Mouse (Mus musculus): ENCODE data around the gene Syndig1. TPM values are rescaled to one million over a fixed set of nuclear protein-coding genes. Genes with fewer than 3 reads are reported as not detected.

Syndig1 gene
- polyA plus RNA-seq, 1 experiment, result 0.12 TPM

- Histone ChIP-seq H3K4me3 (ENCODE audit: control insufficient read depth, low read depth, low read length) (no peak overlapping the region), H3K36me3 (ENCODE audit: control insufficient read depth, insufficient read depth, low read length) (no peaks in the 10 kb centered on the region), H3K27ac (ENCODE audit: control insufficient read depth, insufficient read depth, low read depth, low read length) (no peak overlapping the region), H3K27me3 (ENCODE audit: control insufficient read depth, insufficient read depth, low read length) (no peaks in the 10 kb centered on the region), H3K4me1 (ENCODE audit: control insufficient read depth, insufficient read depth, low read length) (no peaks in the 10 kb centered on the region)
- no peak for TF ChIP-seq POLR2A (IDR thresholded peaks at IDR 0.05; ENCODE audit: control insufficient read depth, low read depth, low read length)
- no peak for TF ChIP-seq CTCF (IDR thresholded peaks at IDR 0.05; ENCODE audit: control insufficient read depth, insufficient read depth, insufficient replicate concordance, low read depth, low read length)
Observed at GRCm38 (mm10) chr2:149839666-149840065, 10.7 kb downstream of the Syndig1 start.

- Histone ChIP-seq H3K27ac (ENCODE audit: control insufficient read depth, insufficient read depth, low read depth, low read length) (no peak overlapping the region), H3K36me3 (ENCODE audit: control insufficient read depth, insufficient read depth, low read length) (no peaks in the 10 kb centered on the region), H3K4me3 (ENCODE audit: control insufficient read depth, low read depth, low read length) (no peak overlapping the region), H3K4me1 (ENCODE audit: control insufficient read depth, insufficient read depth, low read length) (no peaks in the 10 kb centered on the region), H3K27me3 (ENCODE audit: control insufficient read depth, insufficient read depth, low read length) (no peaks in the 10 kb centered on the region)
- no peak for TF ChIP-seq CTCF (IDR thresholded peaks at IDR 0.05; ENCODE audit: control insufficient read depth, insufficient read depth, insufficient replicate concordance, low read depth, low read length)
- TF ChIP-seq POLR2A (IDR thresholded peaks at IDR 0.05; ENCODE audit: control insufficient read depth, low read depth, low read length), result no peak
Observed at GRCm38 (mm10) chr2:149844575-149844974, 15.6 kb downstream of the Syndig1 start.

DNA sequence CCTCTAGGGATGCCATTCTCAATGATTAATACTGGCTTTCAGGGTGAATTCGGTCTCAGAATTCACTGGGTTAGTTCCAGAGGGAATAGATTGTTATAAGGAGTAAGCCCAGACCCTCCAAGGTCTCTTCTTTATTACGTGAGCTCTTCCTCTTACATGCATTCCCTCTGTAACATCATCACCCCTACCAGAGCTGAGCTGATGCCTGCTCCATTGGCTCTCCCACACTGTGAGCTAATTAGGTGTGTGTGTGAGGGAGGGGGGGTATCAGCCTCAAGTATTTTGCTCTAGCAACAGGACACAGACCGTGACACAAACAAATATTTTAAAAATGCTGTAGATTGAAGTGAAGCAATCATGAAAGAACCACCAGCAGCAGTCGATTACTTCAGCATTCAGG, 19.8 kb downstream of the Syndig1 start:
- no peaks in the 10 kb centered on the region for H3K27me3 ChIP-seq (ENCODE audit: control insufficient read depth, insufficient read depth, low read length)
- no peaks in the 10 kb centered on the region for H3K4me1 ChIP-seq (ENCODE audit: control insufficient read depth, insufficient read depth, low read length)
- H3K36me3 ChIP-seq (ENCODE audit: control insufficient read depth, insufficient read depth, low read length), result no peaks in the 10 kb centered on the region
- no peak overlapping the region for H3K27ac ChIP-seq (ENCODE audit: control insufficient read depth, insufficient read depth, low read depth, low read length)
- TF ChIP-seq CTCF (IDR thresholded peaks at IDR 0.05; ENCODE audit: control insufficient read depth, insufficient read depth, insufficient replicate concordance, low read depth, low read length), result no peak
- no peak for TF ChIP-seq POLR2A (IDR thresholded peaks at IDR 0.05; ENCODE audit: control insufficient read depth, low read depth, low read length)
- H3K4me3 ChIP-seq (ENCODE audit: control insufficient read depth, low read depth, low read length), result no peak overlapping the region

- H3K36me3 ChIP-seq (ENCODE audit: control insufficient read depth, insufficient read depth, low read length), result no peaks in the 10 kb centered on the region
- no peak for TF ChIP-seq CTCF (IDR thresholded peaks at IDR 0.05; ENCODE audit: control insufficient read depth, insufficient read depth, insufficient replicate concordance, low read depth, low read length)
- no peak for TF ChIP-seq POLR2A (IDR thresholded peaks at IDR 0.05; ENCODE audit: control insufficient read depth, low read depth, low read length)
Observed at GRCm38 (mm10) chr2:149861002-149861401, 32.0 kb downstream of the Syndig1 start.

GRCm38 (mm10) chr2:149865914-149866435, 37.0 kb downstream of the Syndig1 start:
- Histone ChIP-seq H3K4me1 (ENCODE audit: control insufficient read depth, insufficient read depth, low read length) (no peaks in the 10 kb centered on the region), H3K4me3 (ENCODE audit: control insufficient read depth, low read depth, low read length) (no peak overlapping the region), H3K27me3 (ENCODE audit: control insufficient read depth, insufficient read depth, low read length) (no peaks in the 10 kb centered on the region), H3K36me3 (ENCODE audit: control insufficient read depth, insufficient read depth, low read length) (no peaks in the 10 kb centered on the region), H3K27ac (ENCODE audit: control insufficient read depth, insufficient read depth, low read depth, low read length) (no peak overlapping the region)
- TF ChIP-seq CTCF (IDR thresholded peaks at IDR 0.05; ENCODE audit: control insufficient read depth, insufficient read depth, insufficient replicate concordance, low read depth, low read length) (no peak), POLR2A (IDR thresholded peaks at IDR 0.05; ENCODE audit: control insufficient read depth, low read depth, low read length) (no peak)

More at GRCm38 (mm10) chr2:149861002-149861401, 32.0 kb downstream of the Syndig1 start:
- Histone ChIP-seq H3K27ac (ENCODE audit: control insufficient read depth, insufficient read depth, low read depth, low read length) (no peak overlapping the region), H3K4me1 (ENCODE audit: control insufficient read depth, insufficient read depth, low read length) (no peaks in the 10 kb centered on the region), H3K4me3 (ENCODE audit: control insufficient read depth, low read depth, low read length) (no peak overlapping the region), H3K27me3 (ENCODE audit: control insufficient read depth, insufficient read depth, low read length) (no peaks in the 10 kb centered on the region)

- Histone ChIP-seq H3K27ac (ENCODE audit: control insufficient read depth, insufficient read depth, low read depth, low read length) (no peak overlapping the region), H3K36me3 (ENCODE audit: control insufficient read depth, insufficient read depth, low read length) (no peaks in the 10 kb centered on the region), H3K4me1 (ENCODE audit: control insufficient read depth, insufficient read depth, low read length) (no peaks in the 10 kb centered on the region), H3K27me3 (ENCODE audit: control insufficient read depth, insufficient read depth, low read length) (no peaks in the 10 kb centered on the region), H3K4me3 (ENCODE audit: control insufficient read depth, low read depth, low read length) (no peak overlapping the region)
- TF ChIP-seq POLR2A (IDR thresholded peaks at IDR 0.05; ENCODE audit: control insufficient read depth, low read depth, low read length) (no peak), CTCF (IDR thresholded peaks at IDR 0.05; ENCODE audit: control insufficient read depth, insufficient read depth, insufficient replicate concordance, low read depth, low read length) (no peak)
Observed at GRCm38 (mm10) chr2:149870496-149870895, 41.5 kb downstream of the Syndig1 start.

DNA sequence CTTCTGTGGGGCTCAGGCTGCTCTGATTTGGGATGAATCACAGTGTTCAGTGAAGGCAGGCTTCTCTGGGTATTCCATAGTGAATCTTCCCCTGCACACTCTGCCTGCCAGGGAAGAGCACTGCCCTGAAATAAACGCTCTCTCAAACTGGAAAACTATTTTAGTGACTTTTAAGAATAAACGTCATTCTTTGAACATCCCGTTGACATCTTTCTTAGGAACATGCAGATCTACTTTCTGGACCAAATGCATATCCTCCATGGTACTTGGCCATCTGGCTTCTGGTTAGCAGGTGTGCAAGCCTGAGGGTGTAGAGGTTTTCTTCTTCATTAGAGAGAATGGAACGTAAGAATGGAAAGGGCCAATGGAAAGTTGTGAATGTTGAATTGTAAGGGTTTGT, 43.5 kb downstream of the Syndig1 start:
- Histone ChIP-seq H3K4me3 (ENCODE audit: control insufficient read depth, low read depth, low read length) (no peak overlapping the region), H3K36me3 (ENCODE audit: control insufficient read depth, insufficient read depth, low read length) (no peaks in the 10 kb centered on the region), H3K4me1 (ENCODE audit: control insufficient read depth, insufficient read depth, low read length) (no peaks in the 10 kb centered on the region), H3K27me3 (ENCODE audit: control insufficient read depth, insufficient read depth, low read length) (no peaks in the 10 kb centered on the region), H3K27ac (ENCODE audit: control insufficient read depth, insufficient read depth, low read depth, low read length) (no peak overlapping the region)
- TF ChIP-seq CTCF (IDR thresholded peaks at IDR 0.05; ENCODE audit: control insufficient read depth, insufficient read depth, insufficient replicate concordance, low read depth, low read length) (no peak), POLR2A (IDR thresholded peaks at IDR 0.05; ENCODE audit: control insufficient read depth, low read depth, low read length) (no peak)

GRCm38 (mm10) chr2:149873346-149873745, 44.3 kb downstream of the Syndig1 start:
- Histone ChIP-seq H3K27ac (ENCODE audit: control insufficient read depth, insufficient read depth, low read depth, low read length) (no peak overlapping the region), H3K27me3 (ENCODE audit: control insufficient read depth, insufficient read depth, low read length) (no peaks in the 10 kb centered on the region), H3K4me3 (ENCODE audit: control insufficient read depth, low read depth, low read length) (no peak overlapping the region), H3K36me3 (ENCODE audit: control insufficient read depth, insufficient read depth, low read length) (no peaks in the 10 kb centered on the region), H3K4me1 (ENCODE audit: control insufficient read depth, insufficient read depth, low read length) (no peaks in the 10 kb centered on the region)
- TF ChIP-seq CTCF (IDR thresholded peaks at IDR 0.05; ENCODE audit: control insufficient read depth, insufficient read depth, insufficient replicate concordance, low read depth, low read length), result no peak
- no peak for TF ChIP-seq POLR2A (IDR thresholded peaks at IDR 0.05; ENCODE audit: control insufficient read depth, low read depth, low read length)

All from testis, adult 2 months (tissue).